Mouse (Mus musculus) embryonic facial prominence, embryonic 12.5 days (tissue): ENCODE data around the gene Gm572. TPM values are rescaled to one million over a fixed set of nuclear protein-coding genes. Genes with fewer than 3 reads are reported as not detected.
A peak's percentile ranks its signal among the peaks of the same experiment; 100 is the strongest.

Experiments
- ATAC-seq: fragments of 200-750 bp; cut with Nextera tagmentation; 2 replicates; pipeline ENCODE4 v1.8.0; 2017; ENCODE audit not compliant: insufficient number of reproducible peaks, insufficient read depth, low FRiP score, low TSS enrichment
- H3K27ac ChIP-seq: fragments of 300-500 bp; sonication (generic); 2 replicates; pipeline ENCODE4 v1.5.1; 2016; ENCODE audit warnings: mild to moderate bottlenecking
- H3K27me3 ChIP-seq: fragments of 300-500 bp; sonication (generic); 2 replicates; pipeline ENCODE4 v1.6.1; 2016; ENCODE audit warnings: mild to moderate bottlenecking, moderate library complexity
- H3K36me3 ChIP-seq: fragments of 300-500 bp; sonication (generic); 2 replicates; pipeline ENCODE4 v1.6.1; 2016; ENCODE audit warnings: mild to moderate bottlenecking
- H3K4me1 ChIP-seq: fragments of 300-500 bp; sonication (generic); 2 replicates; pipeline ENCODE4 v1.6.1; 2016
- H3K4me2 ChIP-seq: fragments of 300-500 bp; sonication (generic); replicated peaks from 2 replicates; pipeline ENCODE4 v1.6.1; 2016; ENCODE audit warnings: mild to moderate bottlenecking, moderate library complexity
- H3K4me3 ChIP-seq: fragments of 300-500 bp; sonication (generic); 2 replicates; pipeline ENCODE4 v1.5.1; 2016; ENCODE audit warnings: mild to moderate bottlenecking
- H3K9ac ChIP-seq: fragments of 300-500 bp; sonication (generic); 2 replicates; pipeline ENCODE4 v1.6.1; 2016; ENCODE audit warnings: mild to moderate bottlenecking, moderate library complexity
- H3K9me3 ChIP-seq: fragments of 300-500 bp; sonication (generic); 2 replicates; pipeline ENCODE4 v1.6.1; 2016; ENCODE audit warnings: mild to moderate bottlenecking, moderate library complexity
- WGBS: fragments of 180-500 bp; shearing (Covaris S2); methylation state at CpG from one replicate; pipeline ENCODE4 v1.1.7; 2016; 5-methylcytosine and 5-hydroxymethylcytosine counted together
- polyA plus RNA-seq: library from polyadenylated mRNA; unstranded; fragments of >200 nt; fragmentation: Nextera tagmentation; extraction: Ambion mirVana; gene quantifications from 2 replicates; pipeline ENCODE4 v1.2.1, GENCODE M21; 2016

Gene Gm572
- polyA plus RNA-seq, 1 experiment from 2014 or later = not detected

GRCm38 (mm10) chr4:148691185-148691584 lies 48.1 kb downstream of the Gm572 start:
- peaks cover 31% of the 10 kb centered on the region for H3K4me1 ChIP-seq
- WGBS = 76% methylated on average over 4 of the region's 4 CpGs
- ATAC-seq = no peak
- H3K27ac ChIP-seq = no peak overlapping the region
- no peak overlapping the region for H3K4me2 ChIP-seq
- no peak overlapping the region for H3K9ac ChIP-seq
- H3K27me3 ChIP-seq = 0 out of 2 replicates have a peak, but pooled peaks cover 7% of the 10 kb centered on the region
- H3K9me3 ChIP-seq = no peaks in the 10 kb centered on the region
- H3K36me3 ChIP-seq = no peaks in the 10 kb centered on the region
- no peak overlapping the region for H3K4me3 ChIP-seq

DNA sequence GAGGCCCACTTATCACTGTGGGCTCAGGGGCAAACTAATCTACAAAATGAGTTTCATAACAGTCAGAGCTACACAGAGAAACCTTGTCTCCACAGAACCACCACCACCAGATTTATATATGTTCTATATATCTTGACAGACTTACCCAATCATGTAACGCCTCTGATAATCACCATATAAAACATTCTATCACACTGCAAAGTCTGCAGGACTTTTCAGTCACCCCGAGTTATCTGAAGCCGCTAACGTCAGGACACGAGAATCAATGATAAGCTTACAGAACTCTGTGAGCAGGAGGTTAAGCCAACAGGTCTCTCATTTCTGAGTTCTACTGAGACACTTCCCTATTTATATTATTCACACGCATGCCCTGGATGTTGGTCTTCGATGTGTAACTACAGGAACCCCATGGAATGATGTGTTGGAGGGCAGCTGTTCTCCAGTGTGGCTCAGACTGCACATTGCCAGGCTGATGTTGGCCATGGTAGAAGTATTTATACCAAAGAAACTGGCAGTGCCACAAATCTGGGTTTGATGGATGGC lies 50.4 kb downstream of the Gm572 start:
- ATAC-seq = no peak
- Histone ChIP-seq H3K9me3 (no peaks in the 10 kb centered on the region), H3K27ac (no peak overlapping the region), H3K36me3 (no peaks in the 10 kb centered on the region), H3K4me1 (peaks cover 8% of the 10 kb centered on the region), H3K27me3 (0 out of 2 replicates have a peak, but pooled peaks cover 2% of the 10 kb centered on the region), H3K4me2 (no peak overlapping the region), H3K9ac (no peak overlapping the region), H3K4me3 (no peak overlapping the region)
- WGBS = 88% methylated on average over 7 of the region's 7 CpGs

DNA sequence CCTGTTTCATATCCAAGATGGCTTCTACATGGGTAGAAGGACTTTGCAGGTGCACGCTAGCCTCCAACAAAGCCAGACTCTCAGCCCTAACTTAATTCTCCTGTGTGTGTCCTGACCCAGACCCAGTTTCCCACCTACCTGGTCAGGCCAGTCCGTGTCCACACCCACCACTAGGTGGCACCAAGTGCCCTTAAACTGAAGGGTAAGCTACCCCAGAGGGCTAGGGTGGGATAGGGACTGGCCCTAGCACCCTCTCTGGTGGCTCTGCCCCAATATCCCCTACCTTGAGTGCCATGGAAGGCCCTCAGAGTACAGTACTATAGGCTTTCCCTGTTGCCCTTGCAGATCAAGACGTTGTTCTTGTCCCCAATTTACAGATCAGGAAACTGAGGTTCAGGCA lies 61.6 kb downstream of the Gm572 start:
- H3K36me3 ChIP-seq = no peaks in the 10 kb centered on the region
- H3K4me1 ChIP-seq = peaks cover 17% of the 10 kb centered on the region
- peaks cover 10% of the 10 kb centered on the region; the same call in 1 of the 2 replicates for H3K27me3 ChIP-seq
- no peak overlapping the region for H3K27ac ChIP-seq
- no peak for ATAC-seq
- H3K4me3 ChIP-seq = no peak overlapping the region
- H3K4me2 ChIP-seq = no peak overlapping the region
- WGBS = 40% methylated on average over 3 of the region's 3 CpGs
- H3K9me3 ChIP-seq = no peaks in the 10 kb centered on the region
- no peak overlapping the region for H3K9ac ChIP-seq

GRCm38 (mm10) chr4:148708836-148709235 lies 65.7 kb downstream of the Gm572 start:
- Histone ChIP-seq H3K4me3 (no peak overlapping the region), H3K9ac (no peak overlapping the region), H3K36me3 (no peaks in the 10 kb centered on the region), H3K27ac (no peak overlapping the region), H3K27me3 (peaks cover 22% of the 10 kb centered on the region), H3K9me3 (no peaks in the 10 kb centered on the region), H3K4me1 (peaks cover 30% of the 10 kb centered on the region), H3K4me2 (no peak overlapping the region)
- WGBS = 24% methylated on average over 11 of the region's 11 CpGs
- no peak for ATAC-seq

GRCm38 (mm10) chr4:148710446-148710845 lies 67.3 kb downstream of the Gm572 start:
- WGBS = 51% methylated on average over 2 of the region's 2 CpGs
- no peak overlapping the region for H3K27ac ChIP-seq
- ATAC-seq = no peak
- H3K27me3 ChIP-seq = peaks cover 26% of the 10 kb centered on the region
- H3K4me1 ChIP-seq = peaks cover 30% of the 10 kb centered on the region
- no peaks in the 10 kb centered on the region for H3K36me3 ChIP-seq
- H3K9ac ChIP-seq = no peak overlapping the region
- no peaks in the 10 kb centered on the region for H3K9me3 ChIP-seq
- H3K4me2 ChIP-seq = no peak overlapping the region
- no peak overlapping the region for H3K4me3 ChIP-seq

DNA sequence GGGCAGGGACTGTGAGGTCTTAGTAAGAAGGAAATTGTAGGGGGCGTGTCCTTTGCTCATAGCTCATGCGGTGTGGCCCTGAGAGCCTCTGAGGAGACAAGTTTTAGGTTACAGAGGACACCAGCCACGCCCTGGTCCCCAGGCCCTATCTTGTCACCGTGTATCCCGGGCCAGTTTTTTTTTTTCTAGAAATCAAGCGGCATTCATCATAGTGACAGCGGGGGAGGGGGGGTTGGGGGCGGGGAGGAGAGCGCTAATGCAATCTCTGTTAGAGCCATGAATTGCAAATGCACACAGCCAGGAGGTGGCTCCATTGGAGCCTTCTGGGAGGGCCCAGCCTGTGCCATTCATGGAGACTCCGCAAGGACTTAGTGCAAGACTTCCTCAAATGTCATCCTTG lies 68.2 kb downstream of the Gm572 start:
- Histone ChIP-seq H3K36me3 (no peaks in the 10 kb centered on the region), H3K9me3 (no peaks in the 10 kb centered on the region), H3K27ac (no peak overlapping the region), H3K9ac (no peak overlapping the region), H3K4me1 (peaks cover 30% of the 10 kb centered on the region), H3K4me3 (no peak overlapping the region), H3K4me2 (no peak overlapping the region), H3K27me3 (peaks cover 20% of the 10 kb centered on the region)
- 8% methylated on average over 10 of the region's 10 CpGs for WGBS
- ATAC-seq = no peak

- Histone ChIP-seq H3K4me1 (peaks cover 30% of the 10 kb centered on the region), H3K9me3 (no peaks in the 10 kb centered on the region), H3K27ac (no peak overlapping the region), H3K4me3 (no peak overlapping the region), H3K9ac (no peak overlapping the region), H3K27me3 (peaks cover 20% of the 10 kb centered on the region), H3K36me3 (no peaks in the 10 kb centered on the region), H3K4me2 (no peak overlapping the region)
- no peak for ATAC-seq
- 43% methylated on average over 10 of the region's 10 CpGs for WGBS
Measured at GRCm38 (mm10) chr4:148712632-148713031, 69.5 kb downstream of the Gm572 start.

GRCm38 (mm10) chr4:148714064-148714463 lies 70.9 kb downstream of the Gm572 start:
- no peak overlapping the region for H3K4me2 ChIP-seq
- H3K27me3 ChIP-seq = peaks cover 20% of the 10 kb centered on the region
- no peaks in the 10 kb centered on the region for H3K9me3 ChIP-seq
- peak overlapping the region; percentile 27; the same call in 1 of the 2 replicates for H3K9ac ChIP-seq
- peaks cover 23% of the 10 kb centered on the region for H3K4me1 ChIP-seq
- H3K27ac ChIP-seq = no peak overlapping the region
- H3K4me3 ChIP-seq = no peak overlapping the region
- H3K36me3 ChIP-seq = no peaks in the 10 kb centered on the region
- ATAC-seq = no peak
- 65% methylated on average over 8 of the region's 8 CpGs for WGBS

DNA sequence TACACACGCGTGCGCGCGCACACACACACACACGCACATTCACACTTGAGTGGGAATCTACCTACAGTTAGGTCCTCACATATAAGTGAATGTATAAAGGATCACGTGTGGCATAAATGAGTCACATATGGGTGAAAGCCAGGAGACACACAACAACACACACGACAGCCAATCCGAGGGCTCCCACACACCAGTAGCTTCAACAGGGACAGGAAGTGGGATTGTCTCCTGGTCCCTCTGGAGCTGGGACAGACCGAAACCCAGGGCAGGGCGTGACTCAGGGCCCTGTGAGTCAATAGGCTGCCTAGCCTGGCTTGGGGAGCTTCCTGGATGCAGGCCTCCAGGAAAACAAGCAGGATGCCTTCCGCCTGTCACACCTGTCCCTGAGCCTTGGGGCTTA lies 71.6 kb downstream of the Gm572 start:
- no peaks in the 10 kb centered on the region for H3K36me3 ChIP-seq
- H3K27ac ChIP-seq = no peak overlapping the region
- H3K4me3 ChIP-seq = no peak overlapping the region
- H3K9ac ChIP-seq = 0 out of 2 replicates have a peak overlapping the region, but pooled peaks have one; percentile 27
- H3K4me2 ChIP-seq = no peak overlapping the region
- WGBS = 81% methylated on average over 12 of the region's 12 CpGs
- H3K27me3 ChIP-seq = peaks cover 20% of the 10 kb centered on the region
- H3K9me3 ChIP-seq = no peaks in the 10 kb centered on the region
- peaks cover 19% of the 10 kb centered on the region for H3K4me1 ChIP-seq
- ATAC-seq = no peak

- Histone ChIP-seq H3K27ac (no peak overlapping the region), H3K9me3 (no peaks in the 10 kb centered on the region), H3K36me3 (no peaks in the 10 kb centered on the region), H3K27me3 (peaks cover 20% of the 10 kb centered on the region), H3K4me2 (no peak overlapping the region), H3K4me1 (peaks cover 19% of the 10 kb centered on the region), H3K4me3 (no peak overlapping the region), H3K9ac (no peak overlapping the region)
- ATAC-seq = no peak
- WGBS = 45% methylated on average over 3 of the region's 3 CpGs
Measured at GRCm38 (mm10) chr4:148715396-148715795, 72.3 kb downstream of the Gm572 start.
